Mouse (Mus musculus): ENCODE measurements around the gene Zfp941.

Zfp941 gene

DNA sequence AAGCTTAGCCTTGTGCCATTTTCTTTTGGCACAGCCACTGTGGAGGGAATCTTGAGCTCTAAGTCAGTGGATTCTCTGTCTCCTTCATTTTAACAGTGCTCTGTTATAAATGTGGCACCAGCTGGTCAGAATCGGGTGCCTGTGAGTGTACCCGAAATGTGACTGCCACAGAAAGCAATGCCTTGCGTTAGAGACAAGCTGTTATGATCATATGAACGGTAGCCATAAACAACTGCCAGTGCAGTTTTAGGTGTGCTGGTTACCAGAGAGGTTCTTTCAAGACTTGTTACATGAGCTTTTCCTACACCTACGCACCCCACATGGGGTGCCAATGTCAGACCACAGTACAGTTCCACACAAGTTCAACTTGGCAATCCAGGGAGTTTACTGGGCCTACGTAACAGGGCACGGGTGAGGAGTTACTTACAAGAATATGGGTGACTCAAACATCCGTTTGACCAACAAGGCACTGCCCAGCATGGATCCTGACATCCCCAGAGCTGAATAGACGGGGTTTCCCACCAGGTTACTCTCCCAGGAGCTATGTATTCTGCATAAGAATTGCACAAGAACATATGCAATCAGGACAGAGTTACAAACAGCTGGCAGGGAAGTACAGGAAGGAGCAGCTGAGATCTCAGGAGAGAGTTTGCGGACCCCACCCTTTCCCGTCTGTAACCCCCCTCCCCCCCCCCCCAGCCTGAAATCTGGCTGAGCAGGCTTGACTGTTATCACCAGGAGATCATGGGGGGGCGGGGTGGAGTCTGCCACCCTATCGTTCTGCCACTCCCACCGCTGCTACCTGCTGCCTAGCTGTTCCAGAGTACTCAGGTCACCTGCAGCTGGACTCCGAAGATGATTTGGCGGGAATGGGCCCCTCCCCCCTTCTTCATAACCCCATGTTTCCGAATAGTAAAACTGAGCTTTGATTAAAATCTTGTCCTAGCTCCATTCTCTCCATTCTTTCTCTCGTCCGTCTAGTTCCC lies 19.1 kb upstream of the Zfp941 start:
- no peak for DNase-seq (ENCODE audit: low spot score)

DNA sequence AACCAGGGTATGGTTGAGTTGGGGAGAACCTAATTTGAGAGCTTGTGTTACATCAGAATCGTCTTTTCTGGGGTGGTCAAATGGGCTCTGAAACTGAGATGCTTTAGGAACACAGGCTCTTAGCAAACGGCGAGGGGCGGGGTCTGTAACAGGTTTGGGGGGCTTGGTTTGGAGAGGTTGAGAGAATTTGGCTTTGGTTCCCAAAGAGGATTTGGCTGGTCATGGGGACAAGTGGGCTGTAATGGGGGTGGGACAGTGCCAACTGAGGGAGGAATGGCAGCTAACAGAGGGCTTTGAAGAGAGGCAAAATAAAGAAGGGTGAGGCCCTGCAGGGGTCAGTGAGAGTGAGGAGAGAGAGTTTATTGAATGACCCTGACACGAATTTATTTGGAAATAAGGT lies 17.6 kb upstream of the Zfp941 start:
- no peak for DNase-seq (ENCODE audit: low spot score)

- no peak for DNase-seq (ENCODE audit: low spot score)
These were observed 14.5 kb upstream of the Zfp941 start for GRCm38 (mm10) chr7:140836243-140837115.

DNA sequence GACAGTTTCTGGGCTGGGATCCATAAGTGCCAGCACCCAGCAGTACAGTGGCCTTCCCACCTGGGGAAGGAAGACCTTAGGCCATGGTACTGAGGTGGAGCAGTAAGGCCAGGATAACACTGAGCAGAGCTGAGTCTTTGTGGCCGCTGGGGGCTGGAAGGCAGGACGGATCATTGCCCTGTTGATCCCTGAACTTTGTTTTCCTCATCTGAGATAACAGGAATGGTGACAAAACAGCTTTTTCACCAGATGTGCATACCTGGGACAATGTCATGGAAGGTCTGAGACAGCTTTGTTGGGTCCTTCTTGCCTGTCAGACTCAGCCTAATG lies 13.7 kb upstream of the Zfp941 start:
- no peak for DNase-seq (ENCODE audit: low spot score)

- no peak for DNase-seq (ENCODE audit: low spot score)
These were observed 13.2 kb upstream of the Zfp941 start, which contains the start of gene Urah for GRCm38 (mm10) chr7:140834968-140835757. Gene Urah, plus strand, starts transcription at chr7:140835018.

- no peak for DNase-seq (ENCODE audit: low spot score)
These were observed 11.4 kb upstream of the Zfp941 start for GRCm38 (mm10) chr7:140833341-140833740.

DNA sequence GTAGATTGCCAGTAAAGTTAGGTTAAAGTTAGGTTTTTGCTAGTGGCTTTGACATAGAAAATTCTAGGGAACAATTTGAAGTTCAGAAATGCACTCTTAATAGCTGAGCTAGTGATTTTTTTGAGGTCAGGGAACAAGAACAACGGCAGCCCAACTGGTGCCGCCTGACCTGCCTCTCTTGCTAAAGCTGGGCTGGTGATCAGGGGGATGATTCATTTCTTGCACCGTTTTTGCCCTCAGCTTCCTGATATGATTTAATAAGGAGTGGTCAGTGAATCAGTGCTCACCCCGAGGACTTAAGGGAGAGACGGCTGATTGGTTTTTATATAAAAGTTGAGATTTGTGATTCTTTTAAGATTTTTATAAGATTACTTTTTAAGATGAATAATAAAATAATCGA lies 9.5 kb upstream of the Zfp941 start:
- DNase-seq (ENCODE audit: low spot score), result no peak

DNA sequence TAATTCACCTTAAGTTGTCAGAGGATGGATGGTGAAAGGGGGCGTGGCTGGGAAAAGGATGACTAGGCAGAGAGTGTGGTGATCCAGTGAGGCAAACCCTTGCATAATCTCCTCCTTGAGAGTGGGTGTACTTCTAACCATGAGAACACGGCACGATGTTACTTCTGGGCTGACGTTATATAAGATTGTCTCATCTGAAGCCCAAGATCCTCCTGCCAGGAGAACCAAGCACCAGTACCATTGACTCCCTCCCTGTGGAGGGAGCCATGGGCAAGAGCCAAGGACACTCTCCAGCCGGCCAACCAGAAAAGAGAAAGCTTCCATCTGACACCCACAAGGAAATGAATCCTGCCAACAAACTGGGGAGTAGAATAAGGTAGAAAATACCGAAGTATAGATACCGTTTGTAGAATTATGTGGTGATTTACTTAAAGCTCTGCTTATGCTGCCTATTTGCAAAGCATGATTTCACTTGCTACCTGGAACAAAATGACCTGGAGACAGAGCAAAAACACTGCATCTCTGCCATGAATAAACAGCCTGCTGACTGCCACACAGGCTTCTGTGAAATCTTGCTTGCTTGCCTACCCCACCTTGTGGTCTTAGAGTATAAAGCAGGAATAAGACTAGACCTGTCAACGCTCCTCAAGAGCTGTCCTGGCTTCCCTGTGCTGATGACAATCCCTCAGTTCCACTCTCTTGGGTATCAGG lies 6.3 kb upstream of the Zfp941 start:
- peak; percentile 76 for DNase-seq (ENCODE audit: low spot score)

DNA sequence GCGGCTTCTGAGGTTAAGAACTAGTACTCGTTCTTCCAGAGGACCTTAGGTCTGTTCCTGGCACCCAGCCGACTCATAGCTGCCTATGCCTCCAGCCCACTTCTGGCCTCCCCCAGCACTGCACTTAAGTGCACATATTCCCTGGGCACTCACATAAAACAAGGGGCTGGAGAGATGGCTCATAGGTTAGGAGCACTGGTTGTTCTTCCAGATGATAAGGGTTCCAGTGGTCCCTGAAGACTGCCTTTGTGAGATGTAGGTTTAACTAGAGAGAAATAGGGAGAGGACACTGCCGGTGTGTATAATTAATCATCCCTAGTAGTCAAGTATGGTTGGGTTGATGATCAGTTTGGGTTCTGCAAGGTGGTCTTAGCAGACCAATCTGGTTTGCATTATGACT lies 753 bp upstream of the Zfp941 start:
- DNase-seq (ENCODE audit: low spot score), result no peak

GRCm38 (mm10) chr7:140821305-140821652 lies 699 bp downstream of the Zfp941 start:
- no peak for DNase-seq (ENCODE audit: low spot score)

GRCm38 (mm10) chr7:140820173-140820572 lies 1.8 kb downstream of the Zfp941 start:
- DNase-seq (ENCODE audit: low spot score), result peak; percentile 22

GRCm38 (mm10) chr7:140812850-140813249 lies 9.1 kb downstream of the Zfp941 start:
- DNase-seq (ENCODE audit: low spot score), result no peak

GRCm38 (mm10) chr7:140811714-140812113 lies 10.3 kb downstream of the Zfp941 start:
- DNase-seq (ENCODE audit: low spot score), result no peak

GRCm38 (mm10) chr7:140810496-140810895 lies 11.5 kb downstream of the Zfp941 start:
- DNase-seq (ENCODE audit: low spot score), result no peak

DNA sequence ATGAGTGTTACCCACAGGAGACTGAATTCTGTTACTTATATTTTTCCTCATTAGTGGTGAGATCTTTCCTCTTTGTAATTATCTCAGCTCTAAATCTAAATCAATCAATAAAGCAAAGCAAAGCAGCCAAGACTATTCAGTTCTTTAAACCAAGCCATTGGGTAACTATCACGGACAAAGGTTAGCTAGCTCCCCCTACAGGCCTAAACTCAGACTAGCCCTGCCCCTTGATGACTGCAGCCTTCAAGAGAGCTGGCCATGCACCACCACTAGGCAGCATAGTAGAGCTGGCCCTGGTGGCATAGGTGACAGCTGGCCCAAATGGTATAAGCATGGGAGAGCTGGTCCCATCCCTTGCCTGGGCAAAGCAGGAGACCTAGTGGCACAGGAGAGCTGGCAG lies 16.3 kb downstream of the Zfp941 start:
- DNase-seq (ENCODE audit: low spot score), result peak; percentile 37

DNA sequence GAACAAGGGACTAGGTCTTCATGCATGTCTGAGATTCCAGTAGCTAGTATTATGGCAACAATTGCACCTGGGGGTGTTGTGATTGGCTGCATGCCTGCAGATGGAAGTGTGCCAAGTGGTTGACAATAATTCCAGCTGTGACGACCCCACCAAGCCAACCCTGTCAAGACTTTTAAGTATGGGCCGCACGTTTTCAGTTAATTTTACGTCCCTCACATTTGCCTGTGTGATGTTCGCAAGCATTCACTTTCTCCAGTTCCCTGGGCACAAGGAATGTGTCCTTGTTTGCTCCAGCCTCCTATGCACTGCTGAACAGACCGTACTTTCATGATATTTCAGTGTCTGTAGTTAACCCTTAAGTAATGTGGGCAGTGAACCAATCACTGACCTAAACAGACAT lies 19.3 kb downstream of the Zfp941 start:
- no peak for DNase-seq (ENCODE audit: low spot score)

- no peak for DNase-seq (ENCODE audit: low spot score)
These were observed 23.8 kb downstream of the Zfp941 start for GRCm38 (mm10) chr7:140798212-140798611.

DNA sequence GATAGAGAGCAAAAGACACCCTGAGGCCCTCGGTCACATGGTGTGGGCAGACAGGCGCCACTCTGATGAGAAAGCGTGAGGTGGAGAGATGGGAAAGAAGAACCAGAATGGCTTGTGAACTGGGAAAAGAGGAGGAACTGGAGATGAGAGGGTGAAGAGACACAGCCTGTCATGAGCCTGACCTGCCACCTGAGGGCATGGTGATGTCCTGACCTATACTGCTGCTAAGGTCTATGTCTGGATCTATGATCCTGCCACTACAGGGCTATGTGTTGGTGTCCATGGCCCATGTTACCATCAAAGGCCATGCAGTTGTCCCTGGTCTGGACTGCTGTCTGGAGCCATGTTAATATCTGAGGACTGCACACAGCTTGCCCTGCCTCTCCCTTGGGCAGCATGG lies 24.4 kb downstream of the Zfp941 start:
- DNase-seq (ENCODE audit: low spot score), result no peak

- DNase-seq (ENCODE audit: low spot score), result no peak
These were observed 28.4 kb downstream of the Zfp941 start for GRCm38 (mm10) chr7:140793541-140793940.

GRCm38 (mm10) chr7:140788053-140788435 lies 33.9 kb downstream of the Zfp941 start:
- DNase-seq (ENCODE audit: low spot score), result no peak

GRCm38 (mm10) chr7:140787406-140788052 lies 34.4 kb downstream of the Zfp941 start, which contains the start of gene Syce1:
Gene Syce1, minus strand, starts transcription at chr7:140787852.
- no peak for DNase-seq (ENCODE audit: low spot score)

Measured in MN1 (cell line).